Mouse (Mus musculus): ENCODE measurements around the gene Flad1.

The Flad1 gene

DNA sequence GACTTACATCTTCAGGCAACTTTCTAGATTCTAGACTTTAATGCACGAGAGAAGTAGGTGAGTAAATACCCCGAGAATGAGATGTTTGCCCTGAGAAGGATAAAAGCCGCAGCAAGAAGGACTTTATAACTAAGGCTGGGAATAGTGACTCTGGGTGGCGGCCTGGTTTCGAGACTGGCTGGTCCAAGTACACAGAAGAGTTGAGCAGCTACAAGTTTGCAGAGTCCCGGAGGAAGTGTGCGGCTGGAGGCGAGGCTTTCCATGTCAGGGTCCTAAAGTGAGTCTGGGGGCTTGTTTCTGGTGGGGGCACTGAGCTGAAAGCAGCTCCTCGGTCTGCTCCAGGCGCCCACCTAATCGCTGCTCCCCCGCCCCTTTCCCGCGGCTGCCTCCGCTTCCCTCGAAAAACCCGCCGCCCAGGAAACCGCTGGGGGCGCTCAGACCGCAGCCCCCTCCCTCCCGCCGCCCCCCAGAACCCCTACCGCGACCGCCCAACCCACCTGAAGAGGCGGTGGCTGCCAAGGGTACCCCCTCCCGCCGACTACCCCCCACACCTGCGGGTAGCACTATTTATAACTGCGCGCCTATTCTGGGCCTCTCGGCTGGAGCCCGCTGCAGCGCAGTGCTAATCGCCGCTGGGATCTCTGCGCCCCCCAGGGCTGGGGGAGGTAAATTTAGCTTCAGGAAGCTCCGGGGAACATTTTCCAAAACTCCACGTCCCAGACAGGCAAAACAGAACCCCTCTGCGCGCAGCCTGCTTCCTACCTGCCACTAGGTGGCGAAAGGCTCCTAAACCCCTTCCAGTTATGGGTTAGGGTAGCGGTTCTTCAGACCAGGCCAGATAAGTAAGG lies 15.6 kb downstream of the Flad1 start:
- no peak for DNase-seq (ENCODE audit: low read depth)

DNA sequence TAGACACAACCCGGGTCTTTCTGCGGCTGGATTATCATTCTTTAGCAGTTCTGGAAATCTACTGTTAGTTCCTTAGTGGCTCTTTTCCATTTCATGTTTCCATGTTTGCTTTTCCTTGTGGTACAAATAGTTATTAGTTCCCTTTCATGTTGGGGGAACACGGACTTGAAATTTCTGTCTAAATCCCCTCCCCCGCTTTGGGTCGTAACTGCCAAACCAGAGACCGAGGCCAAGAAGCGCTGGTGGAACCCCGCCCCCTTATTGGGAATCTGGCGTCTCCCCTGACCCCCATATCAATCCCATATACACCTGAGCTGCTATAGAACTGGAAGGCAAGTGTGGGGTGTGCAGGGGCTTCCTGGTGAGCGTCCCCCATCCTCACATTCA lies 16.3 kb downstream of the Flad1 start:
- no peak for DNase-seq (ENCODE audit: low read depth)

DNA sequence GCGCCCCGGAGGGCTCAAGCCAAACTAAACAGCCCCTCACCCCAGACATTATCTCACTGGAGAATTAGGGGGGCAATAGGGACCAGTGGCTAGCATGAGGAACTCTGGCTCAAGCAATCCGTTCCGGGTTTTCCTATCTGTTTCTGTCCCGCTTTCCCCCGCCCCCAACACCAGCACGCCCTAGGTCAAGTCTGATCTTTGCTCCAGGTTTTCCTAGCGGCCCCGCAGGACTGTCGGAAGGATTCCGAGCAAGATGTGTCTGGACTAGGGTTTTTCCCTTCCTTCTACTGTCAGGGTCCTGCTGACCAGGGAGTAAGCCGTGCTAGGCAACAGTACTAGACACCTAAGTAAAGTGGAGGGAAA lies 16.8 kb downstream of the Flad1 start:
- DNase-seq (ENCODE audit: low read depth): no peak

DNA sequence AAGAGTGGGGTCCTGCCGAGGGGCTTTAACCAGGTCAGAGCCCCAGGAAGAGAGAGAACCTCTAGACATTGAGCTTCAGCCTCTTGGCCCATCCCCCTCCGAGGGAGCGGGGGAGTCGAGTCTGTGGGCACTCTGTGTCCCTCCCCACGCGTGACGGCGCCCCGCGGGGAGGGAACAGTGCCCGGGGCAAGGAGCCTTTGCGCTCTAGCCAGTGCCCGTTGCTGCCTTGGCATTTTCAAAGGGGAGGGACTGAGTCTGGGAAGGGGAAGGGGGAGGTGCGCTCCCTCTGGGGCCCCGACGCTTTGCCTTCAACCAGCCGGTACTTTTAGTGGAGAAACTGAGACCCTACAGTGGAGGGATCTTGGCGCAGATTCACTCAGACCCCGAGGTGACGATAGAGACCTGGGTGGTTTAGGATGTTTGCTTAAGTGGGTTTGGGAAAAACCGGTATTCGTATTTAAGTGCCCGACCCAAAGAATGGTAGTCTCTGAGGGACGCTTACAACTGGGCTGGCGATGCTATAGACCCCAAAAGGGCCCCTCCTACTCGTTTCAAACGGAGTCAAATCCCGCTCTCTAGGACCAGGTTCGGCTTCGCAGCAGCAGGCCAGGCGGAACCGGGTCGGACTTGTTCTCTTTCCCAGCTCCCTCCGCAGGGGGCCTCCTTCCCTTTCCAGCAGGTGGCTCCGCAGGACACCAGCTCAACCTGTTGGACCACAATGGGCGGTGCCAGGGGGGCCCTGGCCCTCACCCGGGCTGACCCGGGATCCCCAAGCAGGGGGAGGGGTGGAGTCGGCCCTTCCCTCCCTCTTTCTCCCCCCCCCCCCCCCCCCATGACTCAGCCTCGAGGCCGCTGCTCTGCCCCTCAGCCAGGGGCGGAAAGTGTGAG lies 17.4 kb downstream of the Flad1 start, which contains the start of gene Zbtb7b:
Zbtb7b (minus strand) TSS at position 771 of the 888 bp plus-strand sequence.
- DNase-seq (ENCODE audit: low read depth): no peak

DNA sequence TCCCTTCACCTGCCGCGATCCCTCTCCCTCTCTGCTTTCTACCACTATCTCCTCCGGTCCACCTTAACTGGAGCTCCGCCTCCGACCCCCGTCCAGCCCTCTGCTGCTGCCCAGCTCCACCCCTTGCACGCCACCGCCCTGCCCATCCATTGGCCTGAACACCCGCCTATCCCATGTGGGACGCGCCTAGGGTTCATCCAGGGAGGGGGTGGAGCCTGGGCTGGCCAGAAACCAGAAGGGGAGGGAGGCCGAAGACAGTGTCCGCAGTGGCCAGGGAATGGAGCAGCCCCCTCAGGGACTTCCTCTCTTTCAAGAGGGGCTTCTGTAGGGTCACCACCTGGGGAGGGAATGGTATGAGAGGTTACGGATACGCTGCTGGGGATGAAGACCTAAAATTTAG lies 18.1 kb downstream of the Flad1 start:
- peak; percentile 95 for DNase-seq (ENCODE audit: low read depth)

DNA sequence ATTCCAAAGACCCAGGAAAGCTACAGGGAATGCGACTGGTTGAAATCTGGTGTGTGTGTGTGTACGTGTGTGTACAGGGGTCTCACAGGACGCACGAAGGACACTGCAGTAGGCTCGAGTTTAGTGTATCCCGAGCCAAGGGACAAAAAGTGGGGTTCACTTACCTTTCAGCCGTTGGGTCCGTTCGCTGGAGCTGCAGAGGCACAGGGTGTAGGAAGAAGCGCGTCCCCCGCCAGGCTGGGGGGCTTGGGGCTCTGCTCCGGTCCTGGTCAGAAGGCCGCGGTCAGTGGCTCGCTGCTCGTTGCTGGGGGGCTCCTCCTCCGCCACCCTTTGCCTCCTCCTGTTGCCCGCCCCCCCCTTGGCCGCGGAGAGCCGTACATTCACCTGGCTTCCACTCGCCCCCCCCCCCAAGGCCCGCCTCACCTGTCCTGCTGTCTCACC lies 18.8 kb downstream of the Flad1 start:
- DNase-seq (ENCODE audit: low read depth): no peak

DNA sequence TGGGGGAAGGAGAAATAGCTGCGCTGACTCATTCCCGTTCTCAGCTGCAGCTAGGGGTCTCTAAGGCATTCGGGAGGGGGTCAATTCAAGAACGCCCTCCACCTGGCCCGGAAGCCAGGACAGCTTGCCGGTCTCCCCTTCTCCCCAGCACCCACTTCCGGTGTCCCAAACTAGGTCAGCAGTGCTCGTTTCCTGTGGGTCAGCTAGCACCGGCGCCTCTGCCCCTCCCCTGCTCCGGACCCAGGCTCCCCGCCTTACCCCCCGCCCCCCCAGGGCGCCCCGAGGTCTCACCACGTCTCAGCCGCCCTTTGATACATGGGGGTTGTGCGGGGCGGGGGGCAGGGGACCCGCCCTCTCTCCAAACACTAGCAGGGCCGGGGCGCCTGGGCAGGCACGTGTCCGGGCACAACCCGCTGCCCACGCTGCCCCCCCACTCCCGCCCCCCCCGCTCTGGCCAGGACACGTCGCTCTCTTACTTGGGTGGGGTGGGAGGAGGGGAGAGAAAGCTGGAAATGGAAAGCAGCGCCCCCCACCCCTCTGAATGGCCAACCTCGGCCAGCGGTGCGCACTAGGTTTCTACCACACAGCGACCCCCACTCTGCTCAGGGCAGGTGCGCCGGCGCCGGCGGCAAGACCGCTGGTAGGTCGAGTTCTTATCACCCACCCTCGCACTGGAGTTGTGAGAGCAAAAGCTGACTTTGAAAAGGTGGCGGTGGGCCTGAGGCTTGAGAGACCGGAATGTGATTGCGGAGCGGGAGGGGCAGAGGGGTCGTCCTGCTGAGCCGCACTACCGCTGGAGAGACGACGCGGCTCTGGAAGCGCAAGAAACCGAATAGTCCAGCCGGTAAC lies 19.8 kb downstream of the Flad1 start:
- DNase-seq (ENCODE audit: low read depth): no peak

DNA sequence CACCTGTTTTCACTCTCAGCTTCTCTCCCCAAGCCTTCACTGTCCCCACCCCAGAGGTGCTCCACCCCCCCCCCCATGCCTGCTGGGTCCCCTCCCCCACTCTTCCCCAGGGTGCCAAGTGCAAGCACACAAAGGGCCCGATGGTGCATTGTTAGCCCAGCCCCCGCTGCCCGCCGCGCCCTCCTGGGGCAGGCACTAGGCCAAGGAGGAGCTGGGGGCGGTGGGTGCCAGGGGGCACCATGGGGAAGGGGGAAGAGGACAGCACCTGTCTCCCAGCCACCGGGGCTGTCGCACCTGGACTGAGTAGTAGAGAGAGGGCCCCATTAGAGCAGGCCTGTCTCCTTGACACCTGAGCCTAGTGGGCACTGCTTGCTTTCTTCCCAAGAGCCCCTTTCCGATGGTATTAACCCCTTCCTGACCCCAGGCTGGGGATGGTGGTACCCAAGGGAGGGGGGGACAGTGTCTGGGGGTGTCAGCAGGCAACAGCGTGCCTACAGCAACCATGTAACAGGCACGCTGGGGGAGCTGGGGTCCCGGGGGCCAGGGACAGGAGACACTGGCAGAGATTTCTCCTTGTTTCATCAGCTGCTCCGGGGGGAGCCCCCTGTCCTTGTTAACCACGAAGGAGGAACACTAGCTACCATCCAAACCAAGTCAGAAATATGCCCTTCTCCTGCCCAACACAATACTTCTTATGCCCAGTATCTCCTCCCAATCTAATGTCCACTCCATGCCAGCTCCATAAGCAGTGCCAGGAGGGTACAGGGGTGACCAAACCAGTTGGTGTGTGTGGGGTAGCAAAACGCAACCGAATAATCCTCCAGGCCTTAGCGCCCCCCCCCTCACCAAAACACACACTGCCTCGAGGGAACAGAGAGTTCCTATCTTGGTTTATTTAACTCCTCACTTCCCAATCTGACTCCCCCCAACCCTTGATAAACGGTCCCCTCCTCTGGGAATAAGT lies 20.7 kb downstream of the Flad1 start:
- no peak for DNase-seq (ENCODE audit: low read depth)

DNA sequence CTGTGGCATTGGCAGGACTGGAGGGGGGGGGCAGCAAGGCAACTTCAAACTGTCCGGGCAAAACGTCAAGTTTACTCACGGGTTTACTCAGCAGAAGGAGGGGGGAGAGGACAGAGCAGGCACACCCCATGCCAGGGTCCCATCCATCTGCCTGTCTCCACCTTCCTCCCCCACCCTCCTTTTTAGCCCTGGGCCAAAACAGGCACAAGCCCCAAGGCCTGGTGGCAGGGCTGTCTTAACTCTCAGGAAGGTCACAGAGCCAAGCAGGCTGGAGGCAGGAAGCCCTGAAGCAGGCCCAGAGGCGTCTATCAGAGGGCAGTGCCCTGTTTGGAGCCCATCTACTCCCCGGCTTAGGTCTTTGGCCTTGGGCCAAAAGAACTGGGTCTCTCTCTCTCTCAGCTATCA lies 21.6 kb downstream of the Flad1 start:
- no peak for DNase-seq (ENCODE audit: low read depth)

DNA sequence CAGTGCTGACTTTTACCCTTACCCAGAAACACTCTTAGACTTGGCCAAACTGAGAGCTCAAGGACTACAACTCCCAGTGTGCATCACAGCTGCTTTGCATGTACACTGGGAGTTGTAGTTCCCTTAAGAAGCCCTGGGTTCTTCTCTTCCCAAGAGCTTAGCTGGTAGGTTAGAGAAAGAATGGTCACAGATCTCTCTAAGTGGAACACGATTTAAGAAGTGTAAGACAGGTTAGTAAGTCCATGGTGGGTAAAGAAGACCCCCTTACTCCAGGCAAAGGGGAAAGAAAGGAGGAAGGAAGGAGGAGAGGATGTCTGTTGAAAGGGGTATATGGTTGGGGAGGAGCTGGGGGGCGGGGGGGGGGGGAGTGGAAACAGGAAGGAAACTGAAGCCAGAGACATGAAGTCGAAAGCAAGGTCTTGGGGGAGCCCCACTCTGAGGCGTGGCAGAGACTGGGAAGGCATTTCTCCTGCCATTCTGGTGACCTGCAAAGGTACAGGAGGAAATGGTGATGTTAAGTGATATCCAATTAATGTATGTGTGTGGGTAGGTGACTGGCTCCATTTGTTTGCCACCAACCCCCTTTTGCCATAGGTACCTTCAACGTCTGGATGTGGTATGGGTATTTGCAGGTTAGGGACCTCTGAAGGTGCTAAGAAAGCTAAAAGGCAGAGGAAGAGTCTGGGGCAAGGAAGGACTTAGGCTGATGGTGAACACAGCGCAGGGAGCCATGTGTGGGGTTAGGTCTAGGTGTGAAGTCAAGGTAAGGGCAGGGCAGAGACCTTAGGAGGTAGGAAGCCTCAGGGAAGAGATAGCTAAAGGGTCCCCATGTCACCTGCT lies 22.5 kb downstream of the Flad1 start:
- DNase-seq (ENCODE audit: low read depth): no peak

DNA sequence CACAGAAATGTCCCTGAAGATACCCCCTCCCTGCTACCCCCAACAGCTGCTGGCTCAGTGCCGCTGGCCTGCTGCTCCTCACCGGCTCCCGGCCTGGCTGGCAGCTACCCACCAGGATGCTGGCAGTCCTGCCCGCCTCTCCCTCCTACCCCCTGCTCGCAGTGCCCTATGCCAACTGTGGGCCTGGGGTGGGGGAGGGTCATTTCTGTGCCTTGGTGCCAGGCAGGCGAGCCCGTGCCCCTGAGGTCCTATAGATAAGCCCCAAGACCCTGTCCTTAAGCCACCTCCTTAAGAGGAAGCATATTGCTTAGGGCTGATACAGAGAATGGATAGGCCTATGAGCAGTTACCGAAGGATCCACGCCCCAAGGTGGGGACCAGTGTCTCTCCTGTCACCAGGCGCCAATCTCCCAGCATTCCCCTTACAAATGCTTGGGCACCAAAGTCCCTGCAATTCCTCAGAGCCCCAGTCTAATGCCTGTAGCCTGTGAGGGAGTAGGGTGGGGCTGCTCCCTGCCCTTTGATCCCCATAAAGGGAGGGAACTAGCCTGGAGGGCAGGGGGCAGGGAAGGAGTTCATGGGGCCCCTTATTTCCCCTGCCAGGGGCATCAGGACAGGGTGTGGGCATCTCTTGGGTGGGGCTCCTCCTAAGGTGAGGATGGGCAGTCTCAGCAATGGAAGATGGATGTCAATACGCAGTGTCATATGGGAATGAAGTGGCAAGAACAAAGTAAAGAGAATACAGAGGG lies 23.4 kb downstream of the Flad1 start:
- DNase-seq (ENCODE audit: low read depth): no peak

DNA sequence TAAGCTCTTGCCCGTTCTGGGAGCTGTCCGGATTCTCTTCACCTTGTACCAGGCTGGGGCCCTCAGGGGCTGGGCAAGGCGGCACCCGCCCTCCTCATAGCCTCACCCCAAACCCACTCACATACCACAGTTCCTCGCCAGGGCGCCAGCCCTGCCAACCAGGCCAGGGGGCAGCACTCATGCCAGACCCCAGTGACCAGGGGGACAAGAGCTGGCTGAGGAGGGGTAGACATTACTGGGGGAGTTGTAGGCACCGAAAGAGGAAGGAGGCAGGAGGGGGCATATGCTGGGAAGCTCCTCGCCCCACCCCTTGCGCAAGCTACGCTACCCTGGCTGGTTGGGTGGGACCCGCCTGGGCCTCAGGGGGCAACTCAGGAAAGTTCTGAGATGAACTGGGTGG lies 24.0 kb downstream of the Flad1 start:
- DNase-seq (ENCODE audit: low read depth): no peak

DNA sequence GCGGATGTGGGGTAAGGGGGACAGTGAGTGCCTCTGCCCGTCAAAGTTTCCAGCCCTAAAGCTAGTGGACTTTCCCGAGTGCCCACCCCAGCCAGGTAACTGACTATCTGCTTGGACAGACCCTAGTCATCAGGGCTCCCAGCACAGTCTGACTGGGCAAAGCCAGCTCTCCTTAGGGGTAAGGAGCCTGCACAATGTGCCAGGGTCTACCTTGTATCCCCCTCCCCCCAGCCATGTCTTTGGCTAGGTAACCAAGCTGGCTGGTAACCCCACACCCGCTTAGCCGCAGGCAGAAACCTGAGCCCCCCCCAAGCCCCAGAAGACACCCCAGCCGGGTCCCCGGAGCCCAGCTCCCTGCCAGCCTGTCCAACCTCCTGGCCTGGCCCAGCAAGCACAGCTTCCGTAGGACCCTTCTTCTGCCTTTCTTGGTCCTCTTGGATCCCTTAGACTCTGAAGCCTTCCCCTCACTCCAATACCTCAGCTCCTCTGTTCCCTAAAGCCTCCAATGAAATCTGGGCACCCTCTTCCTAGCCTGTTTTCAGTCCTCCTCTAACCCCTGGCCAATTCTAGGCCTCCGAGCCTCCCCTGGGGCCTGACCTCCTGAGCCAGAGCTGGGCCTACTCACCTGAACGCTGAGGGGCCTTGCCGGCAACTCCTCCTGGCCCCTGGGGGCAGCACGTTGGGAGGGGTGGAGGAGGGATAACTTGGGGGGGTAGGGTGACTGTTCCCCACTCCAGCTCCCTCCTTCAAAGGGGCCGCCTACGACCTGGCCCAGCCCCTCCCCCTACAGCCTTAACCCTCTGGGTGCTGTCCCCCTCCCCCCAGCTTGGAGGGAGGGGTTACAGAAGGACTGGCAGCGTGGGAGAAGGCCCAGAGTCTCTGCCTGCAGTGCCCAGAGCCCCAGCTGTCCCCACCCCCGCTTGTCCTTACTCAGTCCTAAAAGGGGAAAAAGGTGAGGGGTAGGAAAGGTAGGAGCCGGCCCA lies 24.9 kb downstream of the Flad1 start:
- DNase-seq (ENCODE audit: low read depth): no peak

DNA sequence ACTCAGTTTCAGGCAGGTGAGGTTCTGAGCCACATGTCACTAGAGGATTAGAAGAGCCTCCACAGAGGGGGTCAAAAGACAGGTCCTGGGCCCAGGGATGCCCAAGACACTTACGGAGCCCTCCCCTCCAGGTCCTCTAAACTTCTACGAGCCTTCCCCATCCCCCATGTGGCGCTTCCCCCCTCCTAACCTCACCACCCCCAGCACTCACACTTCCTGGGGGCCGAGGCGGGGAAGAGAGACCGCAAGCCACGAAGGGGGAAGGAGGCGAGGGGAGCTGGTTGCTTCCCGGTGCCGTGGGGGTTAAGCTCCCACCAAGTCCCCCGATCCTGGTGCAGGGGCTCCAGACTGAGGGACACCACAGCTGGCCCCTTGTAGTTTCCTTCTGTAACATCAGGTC lies 26.2 kb downstream of the Flad1 start:
- DNase-seq (ENCODE audit: low read depth): no peak

DNA sequence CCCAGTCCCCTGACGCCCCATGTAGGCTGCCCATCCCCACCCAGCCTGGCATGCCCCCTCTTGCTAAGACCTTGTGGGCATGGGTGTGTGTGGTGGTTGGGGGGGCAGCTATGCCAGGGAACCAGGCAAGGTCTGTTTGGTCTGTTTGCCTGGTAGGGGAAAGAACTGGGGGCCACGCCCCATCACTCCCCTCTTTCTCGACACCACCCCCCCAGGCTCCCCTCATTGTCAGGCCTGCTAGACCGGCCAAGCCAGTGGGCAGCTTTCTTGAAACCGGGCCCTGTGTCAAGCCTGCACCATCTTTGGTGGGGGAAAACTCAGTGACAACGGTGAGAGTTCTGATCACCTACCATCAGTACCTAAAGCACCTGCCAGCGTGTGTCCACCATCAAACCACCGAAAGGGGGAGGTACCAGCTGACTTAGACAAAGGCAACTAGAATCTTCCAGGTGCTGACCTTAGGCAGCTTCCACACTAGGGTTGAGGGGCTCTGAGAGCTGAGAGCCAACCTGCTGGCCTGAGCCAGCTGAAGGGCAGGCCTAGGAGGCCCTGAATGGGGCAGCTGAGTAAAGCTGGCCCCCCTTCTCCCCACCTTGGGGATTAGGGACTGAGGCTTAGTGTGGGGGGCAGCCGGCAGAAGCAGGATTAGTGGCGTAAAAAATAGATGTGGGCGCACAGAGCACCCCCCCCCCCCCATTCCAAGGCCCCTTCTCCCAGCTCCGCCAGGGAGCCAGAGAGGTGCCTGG lies 27.2 kb downstream of the Flad1 start:
- no peak for DNase-seq (ENCODE audit: low read depth)

DNA sequence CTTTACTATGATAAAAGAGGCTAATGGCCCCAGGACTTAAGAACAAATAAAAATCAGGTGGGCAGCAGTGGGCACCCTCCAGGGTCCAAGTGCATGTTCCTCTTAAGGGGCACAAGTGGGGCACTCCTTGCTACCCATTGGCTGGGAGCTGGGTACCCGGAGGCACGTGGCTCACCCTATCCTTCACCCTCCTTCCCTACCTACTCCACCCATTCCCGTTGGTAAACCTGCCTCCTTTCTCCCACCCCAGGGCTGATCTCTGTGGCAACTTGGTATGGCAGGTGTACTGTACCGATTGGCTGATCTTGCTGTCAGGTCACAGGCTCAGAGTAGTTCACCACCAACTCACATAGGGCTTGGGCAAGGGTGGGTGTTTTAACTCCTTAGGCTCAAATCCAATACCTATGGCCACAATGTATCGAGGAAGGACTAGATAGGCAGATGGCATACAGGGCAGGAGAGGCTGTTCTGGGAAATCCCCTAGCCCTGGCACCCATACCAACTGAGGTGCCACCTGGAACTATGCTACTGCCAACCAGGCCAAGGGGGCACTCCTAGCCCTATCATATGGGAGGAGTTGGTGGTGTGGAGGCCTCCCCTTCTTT lies 27.9 kb downstream of the Flad1 start:
- DNase-seq (ENCODE audit: low read depth): no peak

DNA sequence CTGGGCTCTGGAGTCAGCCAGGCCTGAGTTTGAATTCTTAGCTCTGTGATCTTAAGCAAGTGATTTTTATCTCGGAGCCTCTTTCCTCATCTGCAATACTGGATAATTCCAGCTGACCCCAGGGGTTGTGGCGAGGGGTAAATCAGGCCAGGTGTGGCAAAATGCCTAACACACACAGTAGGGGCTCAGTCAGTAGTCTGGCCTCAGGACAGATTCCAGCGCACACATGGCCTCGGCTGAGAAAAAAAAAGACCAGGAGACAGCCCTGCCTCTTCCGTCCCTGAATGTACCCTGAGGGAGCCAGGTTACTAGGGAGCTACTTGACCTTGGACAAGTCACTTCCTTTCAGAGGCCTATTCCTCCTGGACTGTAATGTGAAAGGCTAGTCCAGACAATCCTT lies 28.7 kb downstream of the Flad1 start:
- no peak for DNase-seq (ENCODE audit: low read depth)
